Mouse (Mus musculus): Measurements from ENCODE around the gene Isoc2a.

Isoc2a gene

GRCm38 (mm10) chr7:4942673-4943072 lies 65.7 kb downstream of the Isoc2a start:
- no peak for DNase-seq

GRCm38 (mm10) chr7:4943223-4943815 lies 66.4 kb downstream of the Isoc2a start:
- DNase-seq = peak; percentile 95

Data from kidney, postnatal 4 days (tissue).